8 mouse cellular contexts compared by ENCODE assay signal in genomic region chr2:75660255-75660948, GRCm38 (mm10). TPM values are rescaled to one million over a fixed set of nuclear protein-coding genes. Genes with fewer than 3 reads are reported as not detected.
A peak's percentile ranks its signal among the peaks of the same experiment; 100 is the strongest.
DNase-seq lines count a peak whose midpoint lies in the region; ATAC-seq and TF ChIP-seq lines count a peak whose summit lies in the region.

No protein-coding gene starts in this region.

- DNase-seq in cerebellum, adult 2 months = no peak
- DNase-seq in cerebellum, adult 18-20 months = no peak
- DNase-seq in spleen, adult 2 months (ENCODE audit: low read depth in 1 of 2, low spot score in 2 of 2) = no peak
- DNase-seq in spleen, postnatal 36 days (ENCODE audit: low spot score in 2 of 2) = no peak
- DNase-seq in limb, embryonic 14.5 days (ENCODE audit: low spot score) = no peak
- no peak for DNase-seq in retina, postnatal 1 day

- H3K4me2 ChIP-seq in limb, embryonic 14.5 days (replicated peaks; ENCODE audit: low read depth, low read length, severe bottlenecking) = peak overlapping the region; percentile 89
- H3K4me2 ChIP-seq in stomach, embryonic 16.5 days (ENCODE audit: low read depth, low read length) = peak overlapping the region; percentile 90

- no peak for TF ChIP-seq POLR2A in cerebellum, adult 2 months (IDR thresholded peaks at IDR 0.05; ENCODE audit: borderline replicate concordance, insufficient read depth, low read length)
- TF ChIP-seq POLR2A in spleen, adult 2 months (IDR thresholded peaks at IDR 0.05; ENCODE audit: low read depth, low read length) = no peak
- no peak for TF ChIP-seq POLR2A in limb, embryonic 14.5 days (IDR thresholded peaks at IDR 0.05; ENCODE audit: borderline replicate concordance, extremely low read depth, insufficient read depth, insufficient read length)

- H3K9me3 ChIP-seq in limb, embryonic 14.5 days (ENCODE audit: control insufficient read depth, low read length) = no peaks in the 10 kb centered on the region
- H3K9me3 ChIP-seq in stomach, embryonic 16.5 days (replicated peaks; ENCODE audit: control insufficient read depth, low read length) = no peaks in the 10 kb centered on the region

- under 1% methylated on average over 15 of the region's 15 CpGs for WGBS in cerebellum, adult 2 months
- 3% methylated on average over 15 of the region's 15 CpGs for WGBS in spleen, adult 2 months
- 2% methylated on average over 15 of the region's 15 CpGs for WGBS in limb, embryonic 14.5 days
- 2% methylated on average over 15 of the region's 15 CpGs for WGBS in stomach, embryonic 16.5 days

- H3K4me1 ChIP-seq in cerebellum, adult 2 months (ENCODE audit: control insufficient read depth, insufficient read depth, low read length) = no peaks in the 10 kb centered on the region
- peaks cover 14% of the 10 kb centered on the region for H3K4me1 ChIP-seq in spleen, adult 2 months (ENCODE audit: control insufficient read depth, insufficient read depth, insufficient read length)
- H3K4me1 ChIP-seq in limb, embryonic 14.5 days (ENCODE audit: control insufficient read depth, insufficient read depth, low read length) = peaks cover 17% of the 10 kb centered on the region
- H3K4me1 ChIP-seq in stomach, embryonic 16.5 days (ENCODE audit: control insufficient read depth, insufficient read depth, low read length) = peaks cover 13% of the 10 kb centered on the region

- H3K27me3 ChIP-seq in cerebellum, adult 2 months (ENCODE audit: control insufficient read depth, insufficient read depth, low read length) = no peaks in the 10 kb centered on the region
- no peaks in the 10 kb centered on the region for H3K27me3 ChIP-seq in spleen, adult 2 months (ENCODE audit: control insufficient read depth, insufficient read depth, low read length)
- no peaks in the 10 kb centered on the region for H3K27me3 ChIP-seq in limb, embryonic 14.5 days (ENCODE audit: control insufficient read depth, insufficient read depth, low read length)
- H3K27me3 ChIP-seq in stomach, embryonic 16.5 days (ENCODE audit: control insufficient read depth, insufficient read depth, low read length) = no peaks in the 10 kb centered on the region

- ATAC-seq in limb, embryonic 14.5 days (ENCODE audit: low FRiP score, low read depth) = no peak
- no peak for ATAC-seq in stomach, embryonic 16.5 days (ENCODE audit: insufficient read depth, low FRiP score)
- ATAC-seq in inflammation-experienced regulatory T-cells, adult 6 months = no peak

- no peak for TF ChIP-seq CTCF in cerebellum, adult 2 months (IDR thresholded peaks at IDR 0.05; ENCODE audit: borderline replicate concordance, insufficient read depth, low read depth, low read length)
- TF ChIP-seq CTCF in spleen, adult 2 months (IDR thresholded peaks at IDR 0.05; ENCODE audit: extremely low read depth, insufficient read depth, insufficient read length, insufficient replicate concordance) = no peak

- H3K27ac ChIP-seq in cerebellum, adult 2 months (ENCODE audit: insufficient read depth, low read length) = no peak overlapping the region
- no peak overlapping the region for H3K27ac ChIP-seq in spleen, adult 2 months (ENCODE audit: insufficient read depth, low read length)
- H3K27ac ChIP-seq in limb, embryonic 14.5 days (replicated peaks; ENCODE audit: low read depth, low read length) = peak overlapping the region; percentile 99; the same call in 1 of the 2 replicates
- H3K27ac ChIP-seq in stomach, embryonic 16.5 days (ENCODE audit: low read length) = peak overlapping the region; percentile 98; the same call in 1 of the 2 replicates

- H3K9ac ChIP-seq in limb, embryonic 14.5 days (ENCODE audit: low read depth, low read length, severe bottlenecking) = peak overlapping the region; percentile 98
- peak overlapping the region; percentile 100 for H3K9ac ChIP-seq in stomach, embryonic 16.5 days (ENCODE audit: low read length)

- peak overlapping the region; percentile 85 for H3K4me3 ChIP-seq in cerebellum, adult 2 months (replicated peaks; ENCODE audit: insufficient read depth, low read depth, low read length)
- H3K4me3 ChIP-seq in spleen, adult 2 months (ENCODE audit: extremely low read depth, insufficient read depth, insufficient read length) = peak overlapping the region; percentile 90
- H3K4me3 ChIP-seq in limb, embryonic 14.5 days (replicated peaks; ENCODE audit: low read length) = peak overlapping the region; percentile 88
- peak overlapping the region; percentile 75 for H3K4me3 ChIP-seq in stomach, embryonic 16.5 days (replicated peaks; ENCODE audit: low read length)

- peaks cover 22% of the 10 kb centered on the region for H3K36me3 ChIP-seq in spleen, adult 2 months (ENCODE audit: control insufficient read depth, insufficient read depth, low read length)
- peaks cover 41% of the 10 kb centered on the region for H3K36me3 ChIP-seq in limb, embryonic 14.5 days (ENCODE audit: control insufficient read depth, insufficient read depth, low read length)
- peaks cover 12% of the 10 kb centered on the region for H3K36me3 ChIP-seq in stomach, embryonic 16.5 days (ENCODE audit: control insufficient read depth, insufficient read depth, low read length)

RNA-seq across cellular contexts. Expression of gene Hnrnpa3, which starts 1.3 kb away (rescaled TPM):
- polyA plus RNA-seq in cerebellum, adult 2 months (2012; rRNA removed) = 252 and 264 TPM in 2 replicates
- polyA plus RNA-seq in spleen, adult 2 months (2012; rRNA removed) = 12.4 and 15.7 TPM in 2 replicates
- polyA plus RNA-seq in limb, embryonic 14.5 days (2012; rRNA removed) = 352 and 733 TPM in 2 replicates
- 231 and 233 TPM in 2 replicates for polyA plus RNA-seq in limb, embryonic 14.5 days (2014; fragmentation: Nextera tagmentation; extraction: Ambion mirVana)
- 194 and 260 TPM in 2 replicates for polyA plus RNA-seq in stomach, embryonic 16.5 days (2015; fragmentation: Nextera tagmentation; extraction: Ambion mirVana)
- 100 to 1,000 TPM in 2 of 3 experiments, 10 to 100 TPM in 1; 98.6 to 213 (median 185) TPM for polyA plus RNA-seq in inflammation-experienced regulatory T-cells, adult 6 months (2017; shearing (Covaris generic))

RNA-seq across cellular contexts. Expression of gene Nfe2l2, which starts 44.0 kb away (rescaled TPM):
- polyA plus RNA-seq in cerebellum, adult 2 months (2012; rRNA removed) = 18.6 and 19.6 TPM in 2 replicates
- polyA plus RNA-seq in spleen, adult 2 months (2012; rRNA removed) = 20.0 and 23.9 TPM in 2 replicates
- 28.3 and 32.5 TPM in 2 replicates for polyA plus RNA-seq in limb, embryonic 14.5 days (2012; rRNA removed)
- polyA plus RNA-seq in limb, embryonic 14.5 days (2014; fragmentation: Nextera tagmentation; extraction: Ambion mirVana) = 37.4 and 37.6 TPM in 2 replicates
- polyA plus RNA-seq in stomach, embryonic 16.5 days (2015; fragmentation: Nextera tagmentation; extraction: Ambion mirVana) = 128 and 142 TPM in 2 replicates
- 10 to 100 TPM; 37.2 to 54.1 (median 46.1) TPM for polyA plus RNA-seq in inflammation-experienced regulatory T-cells, adult 6 months (2017; shearing (Covaris generic))

Comparison
In these comparisons a context has a peak if more than half of its experiments do, and no peak if none do; other contexts are left out.
1. H3K27ac ChIP-seq: peak in limb, embryonic 14.5 days (single experiment) and stomach, embryonic 16.5 days (single experiment); none in cerebellum, adult 2 months (single experiment) and spleen, adult 2 months (single experiment).
2. Peak in every context shown above with its lines, with median percentiles within 50 percentile points of each other: H3K4me3 ChIP-seq.